Mouse (Mus musculus): Measurements from ENCODE around the gene Serpinb8. TPM values are rescaled to one million over a fixed set of nuclear protein-coding genes. Genes with fewer than 3 reads are reported as not detected.

Gene Serpinb8
- polyA plus RNA-seq (2015; fragmentation: Nextera tagmentation; extraction: Ambion mirVana) = 4.1 and 5.8 TPM in 2 replicates

- peak within 1 kb of the TSS; percentile 46 for H3K4me2 ChIP-seq
- H3K9me3 ChIP-seq = no peaks in the 10 kb centered on the region
- WGBS = 17% methylated on average over 10 of the region's 10 CpGs
- peaks cover 18% of the 10 kb centered on the region for H3K4me1 ChIP-seq
- peak within 1 kb of the TSS; percentile 28 for H3K4me3 ChIP-seq
- H3K27me3 ChIP-seq = no peaks in the 10 kb centered on the region
- H3K9ac ChIP-seq = no peak within 1 kb of the TSS
- peak; percentile 89 for ATAC-seq (ENCODE audit: borderline replicate concordance, extremely low read depth, low FRiP score, low TSS enrichment)
- H3K27ac ChIP-seq = peak within 1 kb of the TSS; percentile 61
- no peaks in the 10 kb centered on the region for H3K36me3 ChIP-seq
Observed at GRCm38 (mm10) chr1:107589691-107590470, at the start of gene Serpinb8. TSS of gene Serpinb8 (plus strand) at chr1:107590006.

- Histone ChIP-seq H3K36me3 (no peaks in the 10 kb centered on the region), H3K4me3 (no peak overlapping the region), H3K4me2 (no peak overlapping the region), H3K9me3 (no peaks in the 10 kb centered on the region), H3K27ac (no peak overlapping the region), H3K27me3 (no peaks in the 10 kb centered on the region), H3K4me1 (no peaks in the 10 kb centered on the region), H3K9ac (no peak overlapping the region)
- WGBS = 65% methylated on average over 3 of the region's 3 CpGs
- ATAC-seq (ENCODE audit: borderline replicate concordance, extremely low read depth, low FRiP score, low TSS enrichment) = no peak
Observed at GRCm38 (mm10) chr1:107559494-107559893, 30.3 kb upstream of the Serpinb8 start.

- no peak overlapping the region for H3K4me2 ChIP-seq
- 77% methylated on average over 1 of the region's 1 CpGs for WGBS
- no peaks in the 10 kb centered on the region for H3K4me1 ChIP-seq
- no peak for ATAC-seq (ENCODE audit: borderline replicate concordance, extremely low read depth, low FRiP score, low TSS enrichment)
- H3K27me3 ChIP-seq = no peaks in the 10 kb centered on the region
- no peak overlapping the region for H3K9ac ChIP-seq
- H3K27ac ChIP-seq = no peak overlapping the region
- H3K36me3 ChIP-seq = no peaks in the 10 kb centered on the region
- H3K9me3 ChIP-seq = no peaks in the 10 kb centered on the region
- H3K4me3 ChIP-seq = no peak overlapping the region
Observed at GRCm38 (mm10) chr1:107562110-107562509, 27.7 kb upstream of the Serpinb8 start.

- no peaks in the 10 kb centered on the region for H3K36me3 ChIP-seq
- no peaks in the 10 kb centered on the region for H3K9me3 ChIP-seq
- ATAC-seq (ENCODE audit: borderline replicate concordance, extremely low read depth, low FRiP score, low TSS enrichment) = no peak
- H3K27me3 ChIP-seq = no peaks in the 10 kb centered on the region
- no peaks in the 10 kb centered on the region for H3K4me1 ChIP-seq
- no peak overlapping the region for H3K27ac ChIP-seq
- H3K4me2 ChIP-seq = no peak overlapping the region
- H3K9ac ChIP-seq = no peak overlapping the region
- no peak overlapping the region for H3K4me3 ChIP-seq
Observed at GRCm38 (mm10) chr1:107565644-107566043, 24.2 kb upstream of the Serpinb8 start.

GRCm38 (mm10) chr1:107576094-107576493 lies 13.7 kb upstream of the Serpinb8 start:
- WGBS = 32% methylated on average over 2 of the region's 2 CpGs
- no peaks in the 10 kb centered on the region for H3K27me3 ChIP-seq
- H3K36me3 ChIP-seq = no peaks in the 10 kb centered on the region
- H3K4me3 ChIP-seq = no peak overlapping the region
- peak; percentile 65; the same call in 1 of the 2 replicates for ATAC-seq (ENCODE audit: borderline replicate concordance, extremely low read depth, low FRiP score, low TSS enrichment)
- no peaks in the 10 kb centered on the region for H3K9me3 ChIP-seq
- no peak overlapping the region for H3K9ac ChIP-seq
- no peak overlapping the region for H3K4me2 ChIP-seq
- no peaks in the 10 kb centered on the region for H3K4me1 ChIP-seq
- no peak overlapping the region for H3K27ac ChIP-seq

- peak; percentile 42; the same call in 1 of the 2 replicates for ATAC-seq (ENCODE audit: borderline replicate concordance, extremely low read depth, low FRiP score, low TSS enrichment)
- WGBS = 44% methylated on average over 1 of the region's 1 CpGs
- Histone ChIP-seq H3K4me1 (no peaks in the 10 kb centered on the region), H3K27ac (no peak overlapping the region), H3K4me3 (no peak overlapping the region), H3K36me3 (no peaks in the 10 kb centered on the region), H3K27me3 (no peaks in the 10 kb centered on the region), H3K9me3 (no peaks in the 10 kb centered on the region), H3K9ac (no peak overlapping the region), H3K4me2 (no peak overlapping the region)
Observed at GRCm38 (mm10) chr1:107577514-107577913, 12.3 kb upstream of the Serpinb8 start.

- WGBS = 51% methylated on average over 1 of the region's 1 CpGs
- Histone ChIP-seq H3K4me1 (no peaks in the 10 kb centered on the region), H3K9ac (no peak overlapping the region), H3K4me3 (no peak overlapping the region), H3K36me3 (no peaks in the 10 kb centered on the region), H3K4me2 (no peak overlapping the region), H3K9me3 (no peaks in the 10 kb centered on the region), H3K27me3 (no peaks in the 10 kb centered on the region), H3K27ac (no peak overlapping the region)
- ATAC-seq (ENCODE audit: borderline replicate concordance, extremely low read depth, low FRiP score, low TSS enrichment) = no peak
Observed at GRCm38 (mm10) chr1:107581220-107581619, 8.6 kb upstream of the Serpinb8 start.

GRCm38 (mm10) chr1:107582900-107583299 lies 6.9 kb upstream of the Serpinb8 start:
- no peaks in the 10 kb centered on the region for H3K27me3 ChIP-seq
- no peak overlapping the region for H3K4me2 ChIP-seq
- H3K9me3 ChIP-seq = no peaks in the 10 kb centered on the region
- no peak overlapping the region for H3K27ac ChIP-seq
- H3K4me3 ChIP-seq = no peak overlapping the region
- H3K4me1 ChIP-seq = no peaks in the 10 kb centered on the region
- H3K9ac ChIP-seq = no peak overlapping the region
- ATAC-seq (ENCODE audit: borderline replicate concordance, extremely low read depth, low FRiP score, low TSS enrichment) = no peak
- H3K36me3 ChIP-seq = no peaks in the 10 kb centered on the region

GRCm38 (mm10) chr1:107583958-107584376 lies 5.8 kb upstream of the Serpinb8 start:
- Histone ChIP-seq H3K9ac (no peak overlapping the region), H3K27ac (no peak overlapping the region), H3K4me1 (no peaks in the 10 kb centered on the region), H3K4me3 (no peak overlapping the region), H3K27me3 (no peaks in the 10 kb centered on the region), H3K36me3 (no peaks in the 10 kb centered on the region), H3K4me2 (no peak overlapping the region), H3K9me3 (no peaks in the 10 kb centered on the region)
- WGBS = 23% methylated on average over 1 of the region's 1 CpGs
- ATAC-seq (ENCODE audit: borderline replicate concordance, extremely low read depth, low FRiP score, low TSS enrichment) = no peak

GRCm38 (mm10) chr1:107584932-107585331 lies 4.9 kb upstream of the Serpinb8 start:
- WGBS = 85% methylated on average over 3 of the region's 3 CpGs
- H3K4me1 ChIP-seq = peaks cover 6% of the 10 kb centered on the region
- ATAC-seq (ENCODE audit: borderline replicate concordance, extremely low read depth, low FRiP score, low TSS enrichment) = no peak
- no peak overlapping the region for H3K4me3 ChIP-seq
- H3K9me3 ChIP-seq = no peaks in the 10 kb centered on the region
- no peaks in the 10 kb centered on the region for H3K27me3 ChIP-seq
- H3K36me3 ChIP-seq = no peaks in the 10 kb centered on the region
- H3K9ac ChIP-seq = no peak overlapping the region
- no peak overlapping the region for H3K27ac ChIP-seq
- H3K4me2 ChIP-seq = no peak overlapping the region

- WGBS = 70% methylated on average over 3 of the region's 3 CpGs
- no peak for ATAC-seq (ENCODE audit: borderline replicate concordance, extremely low read depth, low FRiP score, low TSS enrichment)
- H3K27ac ChIP-seq = no peak overlapping the region
Observed at GRCm38 (mm10) chr1:107586196-107586595, 3.6 kb upstream of the Serpinb8 start.

GRCm38 (mm10) chr1:107588206-107588605 lies 1.6 kb upstream of the Serpinb8 start:
- Histone ChIP-seq H3K9ac (no peak overlapping the region), H3K9me3 (no peaks in the 10 kb centered on the region), H3K4me2 (no peak overlapping the region)

More at GRCm38 (mm10) chr1:107586196-107586595, 3.6 kb upstream of the Serpinb8 start:
- Histone ChIP-seq H3K9ac (no peak overlapping the region), H3K4me2 (no peak overlapping the region), H3K4me3 (no peak overlapping the region), H3K36me3 (no peaks in the 10 kb centered on the region), H3K4me1 (peaks cover 18% of the 10 kb centered on the region), H3K9me3 (no peaks in the 10 kb centered on the region), H3K27me3 (no peaks in the 10 kb centered on the region)

More at GRCm38 (mm10) chr1:107588206-107588605, 1.6 kb upstream of the Serpinb8 start:
- Histone ChIP-seq H3K27ac (no peak overlapping the region), H3K4me1 (peaks cover 18% of the 10 kb centered on the region), H3K27me3 (no peaks in the 10 kb centered on the region), H3K36me3 (no peaks in the 10 kb centered on the region), H3K4me3 (no peak overlapping the region)
- no peak for ATAC-seq (ENCODE audit: borderline replicate concordance, extremely low read depth, low FRiP score, low TSS enrichment)
